Mouse (Mus musculus): ENCODE measurements around the gene Igfbp2. TPM values are rescaled to one million over a fixed set of nuclear protein-coding genes. Genes with fewer than 3 reads are reported as not detected.

Igfbp2 gene
- polyA plus RNA-seq, 3 experiments from 2014 or later, result not detected

- ATAC-seq, result no peak
These were observed 49.4 kb downstream of the Igfbp2 start for GRCm38 (mm10) chr1:72873511-72874286.

- no peak for ATAC-seq
These were observed 50.2 kb downstream of the Igfbp2 start, which contains the start of gene Igfbp5 for GRCm38 (mm10) chr1:72874287-72875211. TSS of gene Igfbp5 (minus strand) at chr1:72874884.

- ATAC-seq, result no peak
These were observed 51.4 kb downstream of the Igfbp2 start for GRCm38 (mm10) chr1:72875708-72876107.

- ATAC-seq, result no peak
These were observed 51.8 kb downstream of the Igfbp2 start for GRCm38 (mm10) chr1:72876111-72876510.

- ATAC-seq, result no peak
These were observed 53.6 kb downstream of the Igfbp2 start for GRCm38 (mm10) chr1:72877892-72878291.

GRCm38 (mm10) chr1:72878473-72879318 is 54.4 kb downstream of the Igfbp2 start:
- no peak for ATAC-seq

GRCm38 (mm10) chr1:72879319-72879634 is 55.0 kb downstream of the Igfbp2 start:
- ATAC-seq, result no peak

- no peak for ATAC-seq
These were observed 61.0 kb downstream of the Igfbp2 start for GRCm38 (mm10) chr1:72885111-72885818.

GRCm38 (mm10) chr1:72885819-72886169 is 61.5 kb downstream of the Igfbp2 start:
- ATAC-seq, result no peak

- no peak for ATAC-seq
These were observed 63.6 kb downstream of the Igfbp2 start for GRCm38 (mm10) chr1:72887910-72888309.

GRCm38 (mm10) chr1:72895821-72896220 is 71.5 kb downstream of the Igfbp2 start:
- no peak for ATAC-seq

Other genes with a start within 250 kb of the Igfbp2 start
- gene Smarcal1, start 241.3 kb upstream of the Igfbp2 start, polyA plus RNA-seq (2017; shearing (Covaris generic)), result 10 to 100 TPM; 10.4 to 15.7 (median 13.7) TPM
- gene Ankar, start 123.9 kb upstream of the Igfbp2 start, polyA plus RNA-seq (2017; shearing (Covaris generic)), result under 1 TPM in 1 of 3 experiments, not detected in 2; 0.85 TPM
- 1,000 to 10,000 TPM; 1,830 to 2,995 (median 2,931) TPM for gene Rpl37a, start 113.2 kb upstream of the Igfbp2 start, polyA plus RNA-seq (2017; shearing (Covaris generic))
- under 1 TPM in 1 of 3 experiments, not detected in 2; 0.08 TPM for gene Igfbp5, start 50.4 kb downstream of the Igfbp2 start, polyA plus RNA-seq (2017; shearing (Covaris generic))
- not detected for gene Tnp1, start 191.4 kb downstream of the Igfbp2 start, polyA plus RNA-seq (2017; shearing (Covaris generic))

Data from inflammation-experienced regulatory T-cells, adult 6 months (primary cell).